ENCODE assay signal across 9 mouse cellular contexts in genomic region chr16:11370132-11370544, GRCm38 (mm10). TPM values are rescaled to one million over a fixed set of nuclear protein-coding genes. Genes with fewer than 3 reads are reported as not detected.
DNase-seq lines count a peak whose midpoint lies in the region; ATAC-seq and TF ChIP-seq lines count a peak whose summit lies in the region.
"Had no signal": no experiment of that assay in that cellular context is flagged by ENCODE, and none has a peak within 500 bp of the region (broad histone marks: within the 10 kb centered on the region; RNA-seq: fewer than 3 reads in every experiment).

No protein-coding gene starts in this region.

- H3K9me3 ChIP-seq in heart, embryonic 10.5 days = no peaks in the 10 kb centered on the region
- no peaks in the 10 kb centered on the region for H3K9me3 ChIP-seq in kidney, embryonic 16.5 days (ENCODE audit: low read length)

- H3K9ac ChIP-seq in kidney, embryonic 16.5 days (replicated peaks; ENCODE audit: low read length) = no peak overlapping the region

- H3K4me1 ChIP-seq in heart, embryonic 10.5 days = peaks cover 28% of the 10 kb centered on the region
- H3K4me1 ChIP-seq in kidney, embryonic 16.5 days (ENCODE audit: insufficient read depth, low read length) = peaks cover 28% of the 10 kb centered on the region
- peaks cover 12% of the 10 kb centered on the region for H3K4me1 ChIP-seq in olfactory bulb, adult 2 months (ENCODE audit: control insufficient read depth, insufficient read depth, low read length)

- 0 out of 2 replicates have a peak overlapping the region, but pooled peaks have one; percentile 48 for H3K27ac ChIP-seq in heart, embryonic 10.5 days
- peak overlapping the region; percentile 1; the same call in 1 of the 2 replicates for H3K27ac ChIP-seq in kidney, embryonic 16.5 days (ENCODE audit: low read length)
- 0 out of 2 replicates have a peak overlapping the region, but pooled peaks have one; percentile 28 for H3K27ac ChIP-seq in olfactory bulb, adult 2 months (ENCODE audit: insufficient read depth, low read depth, low read length)

- H3K4me2 ChIP-seq in kidney, embryonic 16.5 days (replicated peaks; ENCODE audit: low read depth, low read length) = no peak overlapping the region

- WGBS in heart, embryonic 10.5 days = 68% methylated on average over 7 of the region's 7 CpGs
- WGBS in kidney, embryonic 16.5 days = 71% methylated on average over 7 of the region's 7 CpGs
- WGBS in olfactory bulb, adult 2 months = 61% methylated on average over 7 of the region's 7 CpGs

- TF ChIP-seq POLR2A in olfactory bulb, adult 2 months (IDR thresholded peaks at IDR 0.05; ENCODE audit: insufficient read depth, low read depth, low read length) = no peak

- no peaks in the 10 kb centered on the region for H3K36me3 ChIP-seq in heart, embryonic 10.5 days
- H3K36me3 ChIP-seq in kidney, embryonic 16.5 days (ENCODE audit: insufficient read depth, low read length) = 0 out of 2 replicates have a peak, but pooled peaks cover 2% of the 10 kb centered on the region

- no peak overlapping the region for H3K4me3 ChIP-seq in heart, embryonic 10.5 days
- no peak overlapping the region for H3K4me3 ChIP-seq in kidney, embryonic 16.5 days (ENCODE audit: low read length)
- no peak overlapping the region for H3K4me3 ChIP-seq in olfactory bulb, adult 2 months (ENCODE audit: insufficient read depth, low read depth, low read length)
- H3K4me3 ChIP-seq: erythroblast, embryonic 14.5 days had no signal

- H3K27me3 ChIP-seq in heart, embryonic 10.5 days (ENCODE audit: insufficient read depth, poor library complexity, severe bottlenecking) = no peaks in the 10 kb centered on the region
- H3K27me3 ChIP-seq in kidney, embryonic 16.5 days (ENCODE audit: insufficient read depth, low read length) = no peaks in the 10 kb centered on the region

- TF ChIP-seq CTCF in olfactory bulb, adult 2 months (IDR thresholded peaks at IDR 0.05; ENCODE audit: insufficient read depth, low read depth, low read length) = no peak

- no peak for ATAC-seq in kidney, embryonic 16.5 days (ENCODE audit: low FRiP score, low TSS enrichment)

- no peak for DNase-seq in heart, embryonic 10.5 days (ENCODE audit: low spot score)
- no peak for DNase-seq in heart, adult 11 months
- DNase-seq in urinary bladder, postnatal 14 days (ENCODE audit: low spot score) = peak; percentile 59
- DNase-seq in urinary bladder, adult 18-20 months (ENCODE audit: low spot score in 2 of 2) = no peak
- DNase-seq in right cerebral cortex, adult 2 months (ENCODE audit: low spot score in 2 of 2) = no peak
- no peak for DNase-seq in right cerebral cortex, postnatal 36 days (ENCODE audit: low spot score in 2 of 2)

RNA-seq across cellular contexts. Expression of gene Snx29, which starts 47.4 kb away (rescaled TPM):
- 6.7 and 7.9 TPM in 2 replicates for polyA plus RNA-seq in heart, embryonic 10.5 days (2016; fragmentation: Nextera tagmentation; extraction: Ambion mirVana)
- polyA plus RNA-seq in kidney, embryonic 16.5 days (2015; fragmentation: Nextera tagmentation; extraction: Ambion mirVana) = 15.7 and 23.2 TPM in 2 replicates
- polyA plus RNA-seq in olfactory bulb, adult 2 months (2012; ENCODE audit: insufficient read depth, insufficient read length, low replicate concordance, missing spikeins) = not detected in 2 replicates

RNA-seq across cellular contexts. Expression of gene Tnfrsf17, which starts 56.5 kb away (rescaled TPM):
- not detected in 2 replicates for polyA plus RNA-seq in heart, embryonic 10.5 days (2016; fragmentation: Nextera tagmentation; extraction: Ambion mirVana)
- polyA plus RNA-seq in kidney, embryonic 16.5 days (2015; fragmentation: Nextera tagmentation; extraction: Ambion mirVana) = not detected in 2 replicates
- polyA plus RNA-seq in olfactory bulb, adult 2 months (2012; ENCODE audit: insufficient read depth, insufficient read length, low replicate concordance, missing spikeins) = not detected in 2 replicates
- polyA plus RNA-seq: erythroblast, embryonic 14.5 days had no signal
